Comparison of ENCODE assay signal across 12 mouse cellular contexts in genomic region chr4:71470580-71470979, GRCm38 (mm10).
"Had no signal": no experiment of that assay in that cellular context is flagged by ENCODE, and none has a peak within 500 bp of the region (broad histone marks: within the 10 kb centered on the region; RNA-seq: fewer than 3 reads in every experiment).

No protein-coding gene starts in this region.

- DNase-seq: retina, postnatal 1 day; right cerebral cortex, adult 18-20 months; right cerebral cortex, postnatal 14 days; right cerebral cortex, postnatal 25 days; right cerebral cortex, postnatal 4 days; spleen, adult 18-20 months; thymus, adult 18-20 months; thymus, adult 2 months; thymus, postnatal 14 days; thymus, postnatal 25 days; thymus, postnatal 36 days; thymus, postnatal 4 days had no signal
